14 mouse cellular contexts compared by ENCODE assay signal in the genomic region with DNA sequence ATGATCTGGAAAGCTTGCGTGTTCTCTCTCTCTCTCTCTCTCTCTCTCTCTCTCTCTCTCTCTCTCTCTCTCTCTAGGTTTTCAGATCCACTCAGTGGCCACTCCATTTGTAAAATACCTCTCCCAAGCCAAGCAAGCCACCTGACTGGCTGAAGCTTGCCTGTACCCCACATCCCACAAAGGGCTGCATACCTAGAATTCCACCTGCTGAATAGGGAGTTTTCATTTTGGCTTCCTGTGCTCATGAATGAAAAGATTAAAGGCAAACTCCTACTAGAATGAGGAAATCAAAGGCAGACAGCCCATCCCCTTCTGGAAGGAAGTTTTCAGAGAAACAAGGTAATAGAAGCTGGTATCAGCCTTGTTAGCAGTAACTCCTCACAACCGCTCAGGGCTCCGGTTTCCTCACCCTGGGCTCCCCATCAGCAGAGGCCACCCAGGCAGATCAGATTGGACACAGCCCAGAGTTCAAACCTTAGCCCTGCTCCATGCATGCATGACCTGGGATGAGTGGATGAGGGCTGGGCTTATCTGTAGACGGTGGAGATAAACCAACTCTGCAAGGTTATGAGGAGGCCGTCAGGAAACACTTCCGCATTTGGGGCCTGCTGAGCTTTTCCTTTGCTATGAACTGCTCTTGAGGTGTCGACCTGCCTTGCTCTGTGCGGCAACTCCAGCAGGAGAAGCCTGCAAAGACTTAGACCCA.
DNase-seq lines count a peak whose midpoint lies in the region; ATAC-seq and TF ChIP-seq lines count a peak whose summit lies in the region.
"Had no signal": no experiment of that assay in that cellular context is flagged by ENCODE, and none has a peak within 500 bp of the region (broad histone marks: within the 10 kb centered on the region; RNA-seq: fewer than 3 reads in every experiment).

No protein-coding gene starts in this region.

- H3K4me1 ChIP-seq in heart, postnatal 0 days (ENCODE audit: control insufficient read depth, insufficient read depth) = peaks cover 67% of the 10 kb centered on the region
- peaks cover 36% of the 10 kb centered on the region for H3K4me1 ChIP-seq in midbrain, embryonic 10.5 days
- no peaks in the 10 kb centered on the region for H3K4me1 ChIP-seq in midbrain, embryonic 15.5 days
- H3K4me1 ChIP-seq in intestine, embryonic 14.5 days (replicated peaks; ENCODE audit: control insufficient read depth, insufficient read depth, low read length) = peaks cover 11% of the 10 kb centered on the region; the same call in 1 of the 2 replicates
- H3K4me1 ChIP-seq: neural tube, embryonic 15.5 days had no signal

- H3K9ac ChIP-seq in heart, postnatal 0 days (replicated peaks; ENCODE audit: low read depth, low read length) = no peak overlapping the region
- no peak overlapping the region for H3K9ac ChIP-seq in midbrain, embryonic 15.5 days
- no peak overlapping the region for H3K9ac ChIP-seq in intestine, embryonic 14.5 days (ENCODE audit: low read length)
- H3K9ac ChIP-seq: forebrain, embryonic 12.5 days; hindbrain, embryonic 15.5 days; neural tube, embryonic 15.5 days had no signal

- no peak for TF ChIP-seq CTCF in heart, postnatal 0 days (IDR thresholded peaks at IDR 0.05; ENCODE audit: low read depth)

- no peak overlapping the region for H3K4me3 ChIP-seq in heart, postnatal 0 days (ENCODE audit: low read depth, low read length)
- H3K4me3 ChIP-seq in midbrain, embryonic 10.5 days = no peak overlapping the region
- H3K4me3 ChIP-seq in midbrain, embryonic 15.5 days = no peak overlapping the region
- no peak overlapping the region for H3K4me3 ChIP-seq in intestine, embryonic 14.5 days (ENCODE audit: low read depth, low read length)
- H3K4me3 ChIP-seq: forebrain, embryonic 12.5 days; hindbrain, embryonic 15.5 days; layer of hippocampus, adult 2 months; neural tube, embryonic 15.5 days had no signal

- peak overlapping the region; percentile 61; the same call in 1 of the 2 replicates for H3K27ac ChIP-seq in heart, postnatal 0 days (ENCODE audit: low read depth)
- 0 out of 2 replicates have a peak overlapping the region, but pooled peaks have one; percentile 57 for H3K27ac ChIP-seq in midbrain, embryonic 10.5 days (replicated peaks)
- no peak overlapping the region for H3K27ac ChIP-seq in midbrain, embryonic 15.5 days
- H3K27ac ChIP-seq in intestine, embryonic 14.5 days (ENCODE audit: low read depth) = no peak overlapping the region
- H3K27ac ChIP-seq: forebrain, embryonic 12.5 days; hindbrain, embryonic 15.5 days; layer of hippocampus, adult 2 months; neural tube, embryonic 15.5 days had no signal

- no peaks in the 10 kb centered on the region for H3K9me3 ChIP-seq in heart, postnatal 0 days (replicated peaks; ENCODE audit: control insufficient read depth, low read length)
- no peaks in the 10 kb centered on the region for H3K9me3 ChIP-seq in midbrain, embryonic 10.5 days (replicated peaks)
- H3K9me3 ChIP-seq in midbrain, embryonic 15.5 days = no peaks in the 10 kb centered on the region
- H3K9me3 ChIP-seq in intestine, embryonic 14.5 days (ENCODE audit: control insufficient read depth, low read length) = no peaks in the 10 kb centered on the region
- H3K9me3 ChIP-seq: forebrain, embryonic 12.5 days; hindbrain, embryonic 15.5 days; neural tube, embryonic 15.5 days had no signal

- H3K4me2 ChIP-seq in heart, postnatal 0 days (ENCODE audit: low read depth, low read length) = 0 out of 2 replicates have a peak overlapping the region, but pooled peaks have one; percentile 15
- H3K4me2 ChIP-seq in midbrain, embryonic 15.5 days = no peak overlapping the region
- 0 out of 2 replicates have a peak overlapping the region, but pooled peaks have one; percentile 2 for H3K4me2 ChIP-seq in intestine, embryonic 14.5 days (ENCODE audit: low read length)
- H3K4me2 ChIP-seq: forebrain, embryonic 12.5 days; hindbrain, embryonic 15.5 days; neural tube, embryonic 15.5 days had no signal

- no peaks in the 10 kb centered on the region for H3K36me3 ChIP-seq in heart, postnatal 0 days (replicated peaks; ENCODE audit: control insufficient read depth, insufficient read depth, low read length)
- no peaks in the 10 kb centered on the region for H3K36me3 ChIP-seq in midbrain, embryonic 10.5 days
- no peaks in the 10 kb centered on the region for H3K36me3 ChIP-seq in midbrain, embryonic 15.5 days (replicated peaks)
- H3K36me3 ChIP-seq in intestine, embryonic 14.5 days (ENCODE audit: control insufficient read depth, insufficient read depth, low read length) = no peaks in the 10 kb centered on the region
- H3K36me3 ChIP-seq: forebrain, embryonic 12.5 days; hindbrain, embryonic 15.5 days; neural tube, embryonic 15.5 days had no signal

- ATAC-seq in heart, postnatal 0 days (ENCODE audit: insufficient read depth, low read depth) = no peak
- no peak for ATAC-seq in midbrain, embryonic 15.5 days (replicated peaks)
- ATAC-seq in intestine, embryonic 14.5 days (replicated peaks; ENCODE audit: low FRiP score, low TSS enrichment, low read depth) = no peak; the same call in 1 of the 2 replicates
- ATAC-seq: midbrain, embryonic 16.5 days had no signal

- WGBS in heart, postnatal 0 days = 31% methylated on average over 8 of the region's 8 CpGs
- 65% methylated on average over 8 of the region's 8 CpGs for WGBS in midbrain, embryonic 10.5 days
- 54% methylated on average over 8 of the region's 8 CpGs for WGBS in midbrain, embryonic 15.5 days
- WGBS in intestine, embryonic 14.5 days = 51% methylated on average over 8 of the region's 8 CpGs

- no peak for DNase-seq in heart, postnatal 0 days (ENCODE audit: low spot score)
- no peak for DNase-seq in heart, adult 8-10 months (ENCODE audit: low spot score)
- DNase-seq in midbrain, embryonic 10.5 days (ENCODE audit: low spot score) = no peak
- DNase-seq in intestine, embryonic 14.5 days (ENCODE audit: low spot score) = no peak
- no peak for DNase-seq in neural tube, embryonic 10.5 days (ENCODE audit: extremely low spot score, low spot score)
- DNase-seq in adipocyte (ENCODE audit: low spot score) = no peak
- DNase-seq: adrenal gland, postnatal 25 days; cerebellum, adult 11 months had no signal

- no peak for TF ChIP-seq EP300 in heart, postnatal 0 days (IDR thresholded peaks at IDR 0.05; ENCODE audit: low read depth)

- H3K27me3 ChIP-seq in heart, postnatal 0 days (ENCODE audit: control insufficient read depth, insufficient read depth, low read length) = no peaks in the 10 kb centered on the region
- no peaks in the 10 kb centered on the region for H3K27me3 ChIP-seq in midbrain, embryonic 10.5 days (ENCODE audit: low read depth, poor library complexity, severe bottlenecking)
- H3K27me3 ChIP-seq in midbrain, embryonic 15.5 days (replicated peaks) = no peaks in the 10 kb centered on the region
- H3K27me3 ChIP-seq in intestine, embryonic 14.5 days (replicated peaks; ENCODE audit: control insufficient read depth, insufficient read depth, low read length) = no peaks in the 10 kb centered on the region
- H3K27me3 ChIP-seq: forebrain, embryonic 12.5 days; hindbrain, embryonic 15.5 days; neural tube, embryonic 15.5 days had no signal

Comparison
In these comparisons a context has a peak if more than half of its experiments do, and no peak if none do; other contexts are left out.
1. H3K27ac ChIP-seq: peak in heart, postnatal 0 days (single experiment) and midbrain, embryonic 10.5 days (single experiment); none in midbrain, embryonic 15.5 days (single experiment) and intestine, embryonic 14.5 days (single experiment).